Mouse (Mus musculus) heart, postnatal 0 days (tissue): ENCODE results near the gene Glis3. TPM values are rescaled to one million over a fixed set of nuclear protein-coding genes. Genes with fewer than 3 reads are reported as not detected.

ENCODE experiments used
- ATAC-seq: fragments of 200-750 bp; cut with Nextera tagmentation; 2 replicates; pipeline ENCODE4 v1.8.0; 2017; ENCODE audit warnings: low read depth, moderate number of reproducible peaks, moderate library complexity; ENCODE audit not compliant: insufficient read depth
- DNase-seq: peaks from one replicate; pipeline ENCODE4 v3.0.0-alpha.2; 2016; ENCODE audit warnings: low spot score
- H3K27ac ChIP-seq: fragments of 300-500 bp; sonication (generic); 2 replicates; pipeline ENCODE4 v1.5.1; 2014; ENCODE audit warnings: low read depth, mild to moderate bottlenecking
- H3K27me3 ChIP-seq: fragments of 300-500 bp; sonication (generic); 2 replicates; pipeline ENCODE4 v1.6.1; 2014; ENCODE audit warnings: low read length, mixed read lengths; ENCODE audit not compliant: control insufficient read depth, insufficient read depth
- H3K36me3 ChIP-seq: fragments of 300-500 bp; sonication (generic); replicated peaks from 2 replicates; pipeline ENCODE4 v1.6.1; 2014; ENCODE audit warnings: low read length, mixed read lengths; ENCODE audit not compliant: control insufficient read depth, insufficient read depth
- H3K4me1 ChIP-seq: fragments of 300-500 bp; sonication (generic); 2 replicates; pipeline ENCODE4 v1.6.1; 2014; ENCODE audit warnings: antibody characterized with exemption; ENCODE audit not compliant: control insufficient read depth, insufficient read depth
- H3K4me2 ChIP-seq: fragments of 300-500 bp; sonication (generic); 2 replicates; pipeline ENCODE4 v1.6.1; 2014; ENCODE audit warnings: low read depth, mild to moderate bottlenecking, low read length, moderate library complexity
- H3K4me3 ChIP-seq: fragments of 300-500 bp; sonication (generic); 2 replicates; pipeline ENCODE4 v1.5.1; 2014; ENCODE audit warnings: low read depth, low read length
- H3K9ac ChIP-seq: fragments of 300-500 bp; sonication (generic); replicated peaks from 2 replicates; pipeline ENCODE4 v1.6.1; 2014; ENCODE audit warnings: low read depth, low read length, mixed read lengths
- H3K9me3 ChIP-seq: fragments of 300-500 bp; sonication (generic); replicated peaks from 2 replicates; pipeline ENCODE4 v1.6.1; 2016; ENCODE audit warnings: low read length; ENCODE audit not compliant: control insufficient read depth
- CTCF ChIP-seq: IDR thresholded peaks from 2 replicates; pipeline ENCODE4 v1.5.1; 2016; ENCODE audit warnings: antibody characterized with exemption, control low read depth, low read depth
- EP300 ChIP-seq: IDR thresholded peaks from 2 replicates; pipeline ENCODE4 v1.6.1; 2016; ENCODE audit warnings: antibody characterized with exemption, low read depth
- WGBS: fragments of 180-500 bp; shearing (Covaris S2); extraction: QIAGEN DNeasy Blood & Tissue Kit; methylation state at CpG from one replicate; pipeline ENCODE4 v1.1.7; 2014; 5-methylcytosine and 5-hydroxymethylcytosine counted together
- polyA plus RNA-seq: library from polyadenylated mRNA; unstranded; fragments of >200 nt; fragmentation: Nextera tagmentation; extraction: Ambion mirVana; gene quantifications from 2 replicates; pipeline ENCODE4 v1.2.1, GENCODE M21; 2015
- total RNA-seq: library from RNA; depleted of rRNA; stranded (reverse); fragments of >200 nt; gene quantifications from 2 replicates; pipeline ENCODE4 v1.2.3, GENCODE M21; 2014; ENCODE audit warnings: low replicate concordance

Gene Glis3
- total and polyA plus RNA-seq, 2 experiments from 2014 or later, result 0.34 to 10.0 TPM

DNA sequence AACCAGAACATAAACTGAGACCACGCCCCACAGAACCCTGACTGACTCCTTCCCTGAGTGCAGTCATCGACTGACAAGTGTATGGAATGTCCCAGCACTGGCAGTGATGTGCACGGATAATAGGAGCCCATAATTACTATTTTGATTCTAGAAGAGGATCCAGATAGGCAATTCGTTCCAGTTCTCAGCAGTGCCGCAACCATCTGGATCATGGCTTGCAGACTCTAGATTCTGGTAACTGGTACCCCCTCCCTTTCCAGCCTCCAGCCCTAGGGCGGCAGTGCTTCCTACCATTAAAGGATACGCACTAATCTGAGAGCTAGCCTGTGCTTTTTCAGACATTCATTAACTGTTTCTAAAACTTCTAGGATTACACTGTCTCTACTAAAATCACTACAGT lies 24.7 kb downstream of the Glis3 start:
- 65% methylated on average over 7 of the region's 7 CpGs for WGBS
- no peak overlapping the region for H3K27ac ChIP-seq
- H3K4me1 ChIP-seq, result no peaks in the 10 kb centered on the region
- ATAC-seq, result no peak
- H3K36me3 ChIP-seq, result no peaks in the 10 kb centered on the region
- H3K27me3 ChIP-seq, result no peaks in the 10 kb centered on the region
- DNase-seq, result no peak
- H3K4me2 ChIP-seq, result no peak overlapping the region
- no peak overlapping the region for H3K9ac ChIP-seq
- H3K9me3 ChIP-seq, result no peaks in the 10 kb centered on the region
- no peak overlapping the region for H3K4me3 ChIP-seq
- TF ChIP-seq EP300, result no peak

DNA sequence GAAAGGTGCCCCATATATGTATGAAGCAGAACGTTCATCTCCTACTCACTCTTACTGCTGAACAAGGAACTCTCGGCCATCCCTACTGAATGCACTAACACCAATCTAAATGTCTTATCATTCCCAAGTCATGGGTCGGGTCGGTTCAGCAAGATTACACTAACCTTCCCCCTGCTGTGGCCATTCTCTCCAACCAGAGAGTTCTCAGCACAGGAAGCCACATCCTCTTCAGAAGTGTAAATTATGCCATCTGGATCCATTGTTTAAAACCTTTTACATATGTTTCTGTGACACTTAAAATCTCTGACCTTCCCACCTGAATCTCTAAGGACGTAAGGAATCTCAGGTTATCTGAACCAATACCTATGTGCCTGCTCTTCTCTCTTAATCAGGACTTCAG lies 29.0 kb downstream of the Glis3 start:
- Histone ChIP-seq H3K36me3 (no peaks in the 10 kb centered on the region), H3K4me1 (no peaks in the 10 kb centered on the region), H3K9me3 (no peaks in the 10 kb centered on the region), H3K4me3 (no peak overlapping the region), H3K9ac (no peak overlapping the region), H3K4me2 (no peak overlapping the region), H3K27me3 (no peaks in the 10 kb centered on the region), H3K27ac (no peak overlapping the region)
- ATAC-seq (no peak), DNase-seq (no peak)
- WGBS, result 73% methylated on average over 5 of the region's 5 CpGs
- TF ChIP-seq EP300 (no peak), CTCF (no peak)

DNA sequence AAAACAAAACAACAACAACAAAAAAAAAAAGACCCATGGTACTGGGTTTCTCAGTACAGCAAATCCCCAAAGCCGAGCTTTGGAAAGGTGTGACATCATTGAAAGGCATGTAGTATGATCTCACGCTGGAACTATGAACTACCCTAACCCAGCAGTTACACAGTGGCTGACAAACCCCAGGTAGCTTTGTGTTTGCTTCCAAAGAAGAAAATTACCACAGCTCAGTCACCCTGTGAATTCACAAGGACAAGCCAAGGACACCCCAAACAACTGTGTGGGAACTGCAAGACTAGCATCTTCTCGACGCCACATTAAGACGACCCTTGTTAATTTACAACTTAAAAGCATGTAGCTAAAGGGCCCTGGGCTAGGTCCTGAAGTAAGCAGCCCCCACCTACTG lies 30.4 kb downstream of the Glis3 start:
- Histone ChIP-seq H3K9me3 (no peaks in the 10 kb centered on the region), H3K4me1 (no peaks in the 10 kb centered on the region), H3K9ac (no peak overlapping the region), H3K27me3 (no peaks in the 10 kb centered on the region), H3K4me2 (no peak overlapping the region), H3K4me3 (no peak overlapping the region), H3K36me3 (no peaks in the 10 kb centered on the region), H3K27ac (no peak overlapping the region)
- DNase-seq (no peak), ATAC-seq (no peak)
- TF ChIP-seq CTCF (no peak), EP300 (no peak)
- WGBS, result 65% methylated on average over 5 of the region's 5 CpGs

DNA sequence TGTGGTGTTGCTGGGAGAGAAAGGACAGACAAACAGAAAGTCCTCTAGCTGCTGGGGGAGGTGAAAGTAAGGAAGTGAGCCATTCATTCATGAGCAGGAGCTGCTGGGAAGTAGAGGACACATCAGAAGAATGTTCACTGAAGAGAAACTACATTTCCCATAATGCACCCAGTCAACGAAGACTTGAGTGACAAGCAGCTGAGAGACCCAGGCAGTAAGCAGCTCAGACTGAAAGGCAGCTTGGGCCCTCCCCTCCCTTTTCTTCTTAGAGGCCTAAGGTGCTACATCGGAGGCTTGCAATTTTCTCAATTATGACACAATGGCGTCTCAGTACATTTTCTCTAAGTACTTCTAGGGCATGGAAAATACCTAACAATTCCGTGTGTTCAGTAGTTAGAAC lies 31.0 kb downstream of the Glis3 start:
- H3K4me1 ChIP-seq, result no peaks in the 10 kb centered on the region
- H3K9me3 ChIP-seq, result no peaks in the 10 kb centered on the region
- no peak for TF ChIP-seq CTCF
- TF ChIP-seq EP300, result no peak
- no peaks in the 10 kb centered on the region for H3K36me3 ChIP-seq
- H3K9ac ChIP-seq, result no peak overlapping the region
- DNase-seq (no peak), ATAC-seq (no peak)
- H3K4me2 ChIP-seq, result no peak overlapping the region
- H3K27me3 ChIP-seq, result no peaks in the 10 kb centered on the region
- no peak overlapping the region for H3K4me3 ChIP-seq
- WGBS, result 64% methylated on average over 4 of the region's 4 CpGs
- H3K27ac ChIP-seq, result no peak overlapping the region

DNA sequence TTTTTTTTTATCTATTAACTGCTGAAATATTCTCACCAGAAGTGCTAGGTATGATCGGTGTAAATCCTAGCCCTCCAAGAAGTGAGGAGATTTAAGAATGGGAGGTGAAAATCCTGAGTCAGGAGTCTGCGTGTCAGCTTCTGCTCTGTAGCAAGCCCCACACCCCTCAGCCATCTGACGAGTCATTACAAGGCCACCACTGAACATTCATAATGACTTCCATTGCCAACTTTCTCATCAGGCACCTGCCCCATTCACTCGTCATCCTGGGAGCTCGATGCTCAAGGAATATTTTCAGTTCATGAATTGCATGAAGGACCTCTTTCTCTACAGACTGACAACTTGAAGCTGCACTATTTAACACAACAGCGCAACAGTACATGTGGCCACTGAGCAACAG lies 32.5 kb downstream of the Glis3 start:
- Histone ChIP-seq H3K27me3 (no peaks in the 10 kb centered on the region), H3K36me3 (no peaks in the 10 kb centered on the region), H3K4me1 (no peaks in the 10 kb centered on the region), H3K4me3 (no peak overlapping the region), H3K27ac (no peak overlapping the region), H3K9me3 (no peaks in the 10 kb centered on the region), H3K9ac (no peak overlapping the region), H3K4me2 (no peak overlapping the region)
- WGBS, result 80% methylated on average over 6 of the region's 6 CpGs
- TF ChIP-seq EP300, result no peak
- no peak for TF ChIP-seq CTCF
- DNase-seq (no peak), ATAC-seq (no peak)

DNA sequence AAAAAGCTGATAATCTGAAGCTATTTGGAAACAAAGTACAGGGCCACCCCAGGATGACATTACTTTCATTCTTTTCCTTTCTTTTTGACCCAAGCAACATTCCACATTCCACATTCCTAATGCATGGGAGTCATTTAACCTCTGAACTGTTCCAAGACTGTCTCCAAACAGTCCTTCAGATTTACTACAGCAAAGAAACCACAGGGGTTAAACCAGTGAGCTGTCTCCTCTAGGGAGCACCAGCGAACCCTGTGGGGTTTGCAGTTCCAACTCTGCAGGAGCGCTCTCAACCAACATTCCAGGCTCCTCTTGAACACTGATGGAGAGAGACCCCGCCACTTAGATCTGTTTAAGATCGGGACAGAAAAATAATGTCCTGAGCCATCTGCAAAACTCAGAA lies 33.6 kb downstream of the Glis3 start:
- ATAC-seq (no peak), DNase-seq (no peak)
- H3K36me3 ChIP-seq, result no peaks in the 10 kb centered on the region
- no peaks in the 10 kb centered on the region for H3K4me1 ChIP-seq
- H3K9ac ChIP-seq, result no peak overlapping the region
- no peaks in the 10 kb centered on the region for H3K9me3 ChIP-seq
- no peak overlapping the region for H3K27ac ChIP-seq
- no peak for TF ChIP-seq CTCF
- no peak for TF ChIP-seq EP300
- H3K27me3 ChIP-seq, result no peaks in the 10 kb centered on the region
- 40% methylated on average over 4 of the region's 4 CpGs for WGBS
- H3K4me3 ChIP-seq, result no peak overlapping the region
- no peak overlapping the region for H3K4me2 ChIP-seq
